Mouse (Mus musculus) ES-E14 (cell line): ENCODE results near the gene 2310022A10Rik.

Source experiments
- CHD2 ChIP-seq: IDR thresholded peaks from 2 replicates; pipeline ENCODE4 v1.6.1; 2014; ENCODE audit warnings: mild to moderate bottlenecking, low read depth, low read length, inconsistent platforms
- HCFC1 ChIP-seq: IDR thresholded peaks from 2 replicates; pipeline ENCODE4 v1.6.1; 2012; ENCODE audit warnings: low read length, inconsistent platforms, borderline replicate concordance; ENCODE audit not compliant: insufficient read depth
- MAFK ChIP-seq: IDR thresholded peaks from 2 replicates; pipeline ENCODE4 v1.6.1; 2014; ENCODE audit warnings: mild to moderate bottlenecking, low read depth, low read length, inconsistent platforms; ENCODE audit not compliant: insufficient read depth
- ZNF384 ChIP-seq: IDR thresholded peaks from 2 replicates; pipeline ENCODE4 v1.6.1; 2012; ENCODE audit warnings: low read depth, low read length, inconsistent platforms

DNA sequence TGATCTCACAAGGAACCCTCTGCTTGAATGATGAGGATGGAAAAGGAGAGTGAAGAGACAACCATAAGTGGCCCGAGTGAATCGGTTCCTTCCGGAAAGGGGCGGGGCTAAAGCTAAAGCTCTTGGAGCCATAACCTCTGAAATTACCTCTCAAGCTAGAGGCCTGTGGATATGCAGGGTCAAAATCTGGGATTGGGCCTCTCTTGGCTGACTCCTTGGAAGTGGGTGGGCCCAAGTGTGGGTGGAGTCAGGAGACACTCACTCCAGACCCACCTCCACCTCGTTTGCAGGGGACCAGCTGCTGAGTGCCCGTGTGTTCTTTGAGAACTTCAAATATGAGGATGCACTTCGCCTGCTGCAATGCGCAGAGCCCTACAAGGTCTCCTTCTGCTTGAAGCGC is 38.1 kb upstream of the 2310022A10Rik start:
- TF ChIP-seq CHD2, result no peak
- TF ChIP-seq MAFK, result no peak
- TF ChIP-seq HCFC1, result no peak
- no peak for TF ChIP-seq ZNF384
